8 mouse cellular contexts compared by ENCODE assay signal in genomic region chr17:84512516-84513085, GRCm38 (mm10). TPM values are rescaled to one million over a fixed set of nuclear protein-coding genes. Genes with fewer than 3 reads are reported as not detected.
DNase-seq lines count a peak whose midpoint lies in the region; ATAC-seq and TF ChIP-seq lines count a peak whose summit lies in the region.

No protein-coding gene starts in this region.

- 37% methylated on average over 4 of the region's 4 CpGs for WGBS in kidney, adult 2 months
- WGBS in embryonic facial prominence, embryonic 10.5 days: 28% methylated on average over 4 of the region's 4 CpGs
- 46% methylated on average over 4 of the region's 4 CpGs for WGBS in hindbrain, postnatal 0 days
- 7% methylated on average over 3 of the region's 4 CpGs for WGBS in macrophage (ENCODE audit: missing documents)

- no peaks in the 10 kb centered on the region for H3K27me3 ChIP-seq in kidney, adult 2 months (replicated peaks; ENCODE audit: control insufficient read depth, insufficient read depth, low read length)
- H3K27me3 ChIP-seq in embryonic facial prominence, embryonic 10.5 days (replicated peaks; ENCODE audit: low read depth, poor library complexity, severe bottlenecking): peaks cover 14% of the 10 kb centered on the region
- H3K27me3 ChIP-seq in hindbrain, postnatal 0 days (ENCODE audit: insufficient read depth, low read length): no peaks in the 10 kb centered on the region

- peak overlapping the region; percentile 78 for H3K4me2 ChIP-seq in hindbrain, postnatal 0 days (ENCODE audit: low read depth, low read length)

- no peaks in the 10 kb centered on the region for H3K36me3 ChIP-seq in kidney, adult 2 months (ENCODE audit: control insufficient read depth, insufficient read depth, low read length)
- H3K36me3 ChIP-seq in embryonic facial prominence, embryonic 10.5 days (replicated peaks): no peaks in the 10 kb centered on the region
- H3K36me3 ChIP-seq in hindbrain, postnatal 0 days (ENCODE audit: insufficient read depth, low read length): no peaks in the 10 kb centered on the region
- no peaks in the 10 kb centered on the region for H3K36me3 ChIP-seq in macrophage (ENCODE audit: inconsistent target)

- TF ChIP-seq POLR2A in kidney, adult 2 months (IDR thresholded peaks at IDR 0.05; ENCODE audit: low read depth, low read length): no peak

- no peaks in the 10 kb centered on the region for H3K79me2 ChIP-seq in macrophage (ENCODE audit: inconsistent target)

- no peaks in the 10 kb centered on the region for H3K9me3 ChIP-seq in embryonic facial prominence, embryonic 10.5 days
- H3K9me3 ChIP-seq in hindbrain, postnatal 0 days (ENCODE audit: low read length): no peaks in the 10 kb centered on the region

- peak overlapping the region; percentile 70 for H3K9ac ChIP-seq in hindbrain, postnatal 0 days (replicated peaks; ENCODE audit: low read length)

- DNase-seq in kidney, adult 2 months: no peak
- no peak for DNase-seq in kidney, adult 8-10 months
- no peak for DNase-seq in embryonic facial prominence, embryonic 10.5 days (ENCODE audit: low spot score)
- no peak for DNase-seq in hindbrain, postnatal 0 days (ENCODE audit: low spot score)
- DNase-seq in cerebellum, adult 18-20 months: no peak
- DNase-seq in gastrocnemius, postnatal 4 days (ENCODE audit: low spot score in 2 of 2): no peak
- no peak for DNase-seq in frontal cortex, postnatal 36 days (ENCODE audit: low spot score in 2 of 2)

- TF ChIP-seq CTCF in kidney, adult 2 months (conservative IDR thresholded peaks at IDR 0.05; ENCODE audit: insufficient read depth, insufficient read length, low read depth, low read length): no peak
- no peak for TF ChIP-seq CTCF in hindbrain, postnatal 0 days (IDR thresholded peaks at IDR 0.05; ENCODE audit: low read depth)

- no peak overlapping the region for H3K27ac ChIP-seq in kidney, adult 2 months (ENCODE audit: insufficient read depth, low read depth, low read length)
- peak overlapping the region; percentile 88 for H3K27ac ChIP-seq in embryonic facial prominence, embryonic 10.5 days (replicated peaks)
- H3K27ac ChIP-seq in hindbrain, postnatal 0 days: no peak overlapping the region
- H3K27ac ChIP-seq in macrophage: no peak overlapping the region

- peaks cover 4% of the 10 kb centered on the region; the same call in 1 of the 2 replicates for H3K4me1 ChIP-seq in kidney, adult 2 months (ENCODE audit: control insufficient read depth, insufficient read depth, low read length)
- peaks cover 22% of the 10 kb centered on the region for H3K4me1 ChIP-seq in embryonic facial prominence, embryonic 10.5 days
- peaks cover 10% of the 10 kb centered on the region; the same call in 1 of the 2 replicates for H3K4me1 ChIP-seq in hindbrain, postnatal 0 days (ENCODE audit: insufficient read depth, low read length)

- ATAC-seq in hindbrain, postnatal 0 days: 0 out of 2 replicates have a peak, but pooled peaks have one; percentile 13

- H3K4me3 ChIP-seq in kidney, adult 2 months (ENCODE audit: insufficient read depth, low read depth, low read length): peak overlapping the region; percentile 62
- H3K4me3 ChIP-seq in embryonic facial prominence, embryonic 10.5 days: peak overlapping the region; percentile 88
- peak overlapping the region; percentile 78 for H3K4me3 ChIP-seq in hindbrain, postnatal 0 days (ENCODE audit: low read length)
- peak overlapping the region; percentile 13; the same call in 1 of the 2 replicates for H3K4me3 ChIP-seq in macrophage (ENCODE audit: inconsistent target)

RNA-seq across cellular contexts. Expression of gene Plekhh2, which starts 0.9 kb away (rescaled TPM):
- polyA plus RNA-seq in kidney, adult 2 months (2012; rRNA removed): 3.2 and 3.4 TPM in 2 replicates
- polyA plus RNA-seq in embryonic facial prominence, embryonic 10.5 days (2016; fragmentation: Nextera tagmentation; extraction: Ambion mirVana): 6.1 TPM in 2 replicates
- 2.6 and 3.7 TPM in 2 replicates for total RNA-seq in hindbrain, postnatal 0 days (2014; rRNA removed)
- 1.3 and 1.6 TPM in 2 replicates for polyA plus RNA-seq in hindbrain, postnatal 0 days (2015; fragmentation: Nextera tagmentation; extraction: Ambion mirVana)
- total RNA-seq in macrophage (2018; cell fraction: chromatin; rRNA removed): 1 to 10 TPM in 12 of 26 experiments, under 1 TPM in 14; 0.17 to 9.2 (median 0.69) TPM
- total RNA-seq in macrophage (2018; cell fraction: cytosol; rRNA removed): under 1 TPM in 23 of 26 experiments, not detected in 3; under 0.01 to 0.83 (median 0.32) TPM
- 1 to 10 TPM in 7 of 26 experiments, under 1 TPM in 12, not detected in 7; 0.10 to 7.0 (median 0.56) TPM for total RNA-seq in macrophage (2018; cell fraction: nucleus; rRNA removed)
- polyA plus RNA-seq in macrophage (2018): 0.09 to 1.9 TPM (median 0.53 TPM) in 3 replicates
- total RNA-seq in gastrocnemius, postnatal 4 days (2021): 10 to 100 TPM; 11.7 to 18.0 TPM

RNA-seq across cellular contexts. Expression of gene Thada, which starts 46.6 kb away (rescaled TPM):
- 9.4 and 10.1 TPM in 2 replicates for polyA plus RNA-seq in kidney, adult 2 months (2012; rRNA removed)
- 13.0 and 13.3 TPM in 2 replicates for polyA plus RNA-seq in embryonic facial prominence, embryonic 10.5 days (2016; fragmentation: Nextera tagmentation; extraction: Ambion mirVana)
- 11.4 and 15.7 TPM in 2 replicates for total RNA-seq in hindbrain, postnatal 0 days (2014; rRNA removed)
- polyA plus RNA-seq in hindbrain, postnatal 0 days (2015; fragmentation: Nextera tagmentation; extraction: Ambion mirVana): 3.2 and 3.3 TPM in 2 replicates
- total RNA-seq in macrophage (2018; cell fraction: chromatin; rRNA removed): 100 to 1,000 TPM in 6 of 26 experiments, 10 to 100 TPM in 20; 25.2 to 120 (median 81.6) TPM
- total RNA-seq in macrophage (2018; cell fraction: cytosol; rRNA removed): 1 to 10 TPM; 5.1 to 9.1 (median 7.4) TPM
- total RNA-seq in macrophage (2018; cell fraction: nucleus; rRNA removed): 10 to 100 TPM in 25 of 26 experiments, 1 to 10 TPM in 1; 7.3 to 69.5 (median 30.3) TPM
- 4.8 to 8.3 TPM (median 6.0 TPM) in 3 replicates for polyA plus RNA-seq in macrophage (2018)
- 10 to 100 TPM; 12.2 to 15.0 TPM for total RNA-seq in gastrocnemius, postnatal 4 days (2021)

Comparison
In these comparisons a context has a peak if more than half of its experiments do, and no peak if none do; other contexts are left out.
1. H3K4me3 ChIP-seq: peak in every context shown above with its lines; median percentile 88 in embryonic facial prominence, embryonic 10.5 days; 78 in hindbrain, postnatal 0 days; 62 in kidney, adult 2 months; 13 in macrophage.